Comparison of ENCODE assay signal across 11 mouse cellular contexts in the genomic region with DNA sequence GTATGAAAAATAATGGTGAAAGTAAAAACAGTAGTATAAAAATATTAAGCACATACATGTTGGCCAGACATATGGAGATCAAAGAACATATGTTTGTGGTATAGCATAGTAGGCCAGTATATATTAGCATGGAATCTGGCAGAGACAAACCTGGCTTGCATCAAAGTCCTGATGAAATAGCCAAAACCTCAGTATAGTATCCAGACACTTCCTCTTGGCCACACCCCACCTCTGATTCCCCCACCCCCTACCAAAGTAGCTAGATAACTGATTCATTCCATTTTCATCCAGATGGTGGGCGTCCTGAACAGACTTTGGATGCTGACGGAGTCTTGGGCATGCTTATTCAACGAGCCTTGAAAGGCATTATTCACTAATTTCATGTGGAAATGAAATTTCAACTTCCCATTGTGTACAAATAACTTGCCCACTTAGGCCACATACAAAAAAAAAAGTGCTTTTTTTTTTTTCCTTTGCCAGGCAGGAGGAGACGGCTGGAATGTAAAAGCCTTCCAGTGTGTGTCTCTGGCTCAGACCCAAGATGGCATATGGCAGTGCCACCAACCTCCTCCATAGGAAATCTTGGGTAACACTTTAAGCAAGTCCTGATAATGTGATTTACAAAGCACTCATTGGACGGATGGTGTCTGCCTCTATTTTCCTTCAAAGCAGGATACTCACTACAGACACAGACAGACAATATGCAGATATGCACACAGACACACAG.
A peak's percentile ranks its signal among the peaks of the same experiment; 100 is the strongest.
DNase-seq lines count a peak whose midpoint lies in the region; ATAC-seq lines count a peak whose summit lies in the region.
"Had no signal": no experiment of that assay in that cellular context is flagged by ENCODE, and none has a peak within 500 bp of the region (broad histone marks: within the 10 kb centered on the region; RNA-seq: fewer than 3 reads in every experiment).

No protein-coding gene starts in this region.

- no peaks in the 10 kb centered on the region for H3K4me1 ChIP-seq in liver, embryonic 11.5 days (replicated peaks; ENCODE audit: control insufficient read depth, insufficient read depth, low read length)
- peaks cover 3% of the 10 kb centered on the region; the same call in 1 of the 2 replicates for H3K4me1 ChIP-seq in midbrain, embryonic 16.5 days (ENCODE audit: control insufficient read depth, insufficient read depth, low read length)
- H3K4me1 ChIP-seq: neural tube, embryonic 12.5 days had no signal

- intact Hi-C loops in left cerebral cortex, postnatal 4 days (cut with DNase I): loop anchor here (10.0 kb wide), 1 partner anchor 255 kb away; no protein-coding TSS in a partner anchor

- no peak overlapping the region for H3K9ac ChIP-seq in liver, embryonic 11.5 days (ENCODE audit: low read depth, low read length)
- no peak overlapping the region for H3K9ac ChIP-seq in midbrain, embryonic 16.5 days (ENCODE audit: low read depth, low read length)
- H3K9ac ChIP-seq: neural tube, embryonic 12.5 days had no signal

- no peak overlapping the region for H3K4me2 ChIP-seq in liver, embryonic 11.5 days
- H3K4me2 ChIP-seq in midbrain, embryonic 16.5 days (ENCODE audit: low read length): no peak overlapping the region
- H3K4me2 ChIP-seq: neural tube, embryonic 12.5 days had no signal

- H3K27me3 ChIP-seq in liver, embryonic 11.5 days (replicated peaks; ENCODE audit: control insufficient read depth, insufficient read depth, low read length): no peaks in the 10 kb centered on the region
- H3K27me3 ChIP-seq in midbrain, embryonic 16.5 days (ENCODE audit: control insufficient read depth, insufficient read depth, low read depth, low read length): no peaks in the 10 kb centered on the region
- H3K27me3 ChIP-seq: neural tube, embryonic 12.5 days had no signal

- no peak overlapping the region for H3K4me3 ChIP-seq in liver, embryonic 11.5 days (ENCODE audit: low read depth, low read length)
- no peak overlapping the region for H3K4me3 ChIP-seq in midbrain, embryonic 16.5 days (ENCODE audit: low read depth, low read length)
- H3K4me3 ChIP-seq: erythroblast, embryonic 14.5 days; neural tube, embryonic 12.5 days had no signal

- no peak overlapping the region for H3K27ac ChIP-seq in liver, embryonic 11.5 days (ENCODE audit: low read depth, low read length)
- H3K27ac ChIP-seq in midbrain, embryonic 16.5 days (ENCODE audit: low read length): no peak overlapping the region
- H3K27ac ChIP-seq: neural tube, embryonic 12.5 days had no signal

- ATAC-seq in cerebellum, adult (ENCODE audit: insufficient number of reproducible peaks, low FRiP score, low TSS enrichment): 0 out of 2 replicates have a peak, but pooled peaks have one; percentile 52
- no peak for ATAC-seq in liver, embryonic 11.5 days (replicated peaks; ENCODE audit: low FRiP score)
- ATAC-seq in midbrain, embryonic 16.5 days: no peak

- DNase-seq in layer of hippocampus, adult 18-20 months (ENCODE audit: low spot score in 2 of 2): peak; percentile 23 to 68
- no peak for DNase-seq in layer of hippocampus, postnatal 36 days
- DNase-seq in cerebellum, adult 9-11 months: peak; percentile 46
- DNase-seq in left cerebral cortex, postnatal 4 days: peak; percentile 74
- no peak for DNase-seq in liver, embryonic 11.5 days (ENCODE audit: low spot score)
- DNase-seq: kidney, adult 11 months; thymus, postnatal 36 days had no signal

- WGBS in liver, embryonic 11.5 days: 62% methylated on average over 5 of the region's 5 CpGs
- WGBS in midbrain, embryonic 16.5 days: 46% methylated on average over 5 of the region's 5 CpGs

- H3K36me3 ChIP-seq in liver, embryonic 11.5 days (ENCODE audit: control insufficient read depth, insufficient read depth, low read length): no peaks in the 10 kb centered on the region
- H3K36me3 ChIP-seq in midbrain, embryonic 16.5 days (ENCODE audit: control insufficient read depth, insufficient read depth, low read length): no peaks in the 10 kb centered on the region
- H3K36me3 ChIP-seq: neural tube, embryonic 12.5 days had no signal

- no peaks in the 10 kb centered on the region for H3K9me3 ChIP-seq in liver, embryonic 11.5 days (ENCODE audit: control insufficient read depth, low read length)
- H3K9me3 ChIP-seq in midbrain, embryonic 16.5 days (replicated peaks; ENCODE audit: control insufficient read depth, low read length, poor library complexity, severe bottlenecking): no peaks in the 10 kb centered on the region
- H3K9me3 ChIP-seq: neural tube, embryonic 12.5 days had no signal

Comparison
In these comparisons a context has a peak if more than half of its experiments do, and no peak if none do; other contexts are left out.
1. DNase-seq: peak in layer of hippocampus, adult 18-20 months (2 of 2), cerebellum, adult 9-11 months (single experiment) and left cerebral cortex, postnatal 4 days (single experiment); none in layer of hippocampus, postnatal 36 days (0 of 2) and liver, embryonic 11.5 days (single experiment).